Mouse (Mus musculus) bone marrow, adult 2 months (tissue): ENCODE results near the gene Tex13c2. TPM values are rescaled to one million over a fixed set of nuclear protein-coding genes. Genes with fewer than 3 reads are reported as not detected.

Experiments used
- H3K27ac ChIP-seq: fragments of 200-500 bp; 2 replicates; pipeline ENCODE4 v1.5.1; 2012; ENCODE audit warnings: low read depth, mild to moderate bottlenecking, control low read depth, inconsistent platforms, low read length; ENCODE audit not compliant: control insufficient read depth, poor library complexity, insufficient read depth
- H3K4me1 ChIP-seq: fragments of 200-500 bp; 2 replicates; pipeline ENCODE4 v1.6.1; 2011; ENCODE audit warnings: low read length; ENCODE audit not compliant: control insufficient read depth, insufficient read depth
- H3K4me3 ChIP-seq: fragments of 200-500 bp; replicated peaks from 2 replicates; pipeline ENCODE3; 2011; ENCODE audit warnings: mild to moderate bottlenecking, low read depth, low read length, control low read depth; ENCODE audit not compliant: control insufficient read depth
- CTCF ChIP-seq: fragments of 200-500 bp; IDR thresholded peaks from 2 replicates; pipeline ENCODE4 v1.5.1; 2011; ENCODE audit warnings: low read length, control low read depth; ENCODE audit not compliant: control insufficient read depth, insufficient read depth
- POLR2A ChIP-seq: fragments of 200-500 bp; IDR thresholded peaks from 2 replicates; pipeline ENCODE4 v1.6.1; 2011; ENCODE audit warnings: low read depth, mild to moderate bottlenecking, control low read depth, low read length, borderline replicate concordance; ENCODE audit not compliant: control insufficient read depth
- WGBS: fragments of 180-500 bp; shearing (Covaris S2); methylation state at CpG from one replicate; pipeline ENCODE4 v1.1.7; 2018; 5-methylcytosine and 5-hydroxymethylcytosine counted together
- polyA plus RNA-seq: library from polyadenylated mRNA; stranded (reverse); fragments of >200 nt; gene quantifications from 2 replicates; pipeline ENCODE4 v1.2.4, GENCODE M21; 2011; ENCODE audit warnings: low replicate concordance; ENCODE audit not compliant: missing spikeins, insufficient read depth, insufficient read length

Tex13c2 gene
- polyA plus RNA-seq, 1 experiment: not detected

DNA sequence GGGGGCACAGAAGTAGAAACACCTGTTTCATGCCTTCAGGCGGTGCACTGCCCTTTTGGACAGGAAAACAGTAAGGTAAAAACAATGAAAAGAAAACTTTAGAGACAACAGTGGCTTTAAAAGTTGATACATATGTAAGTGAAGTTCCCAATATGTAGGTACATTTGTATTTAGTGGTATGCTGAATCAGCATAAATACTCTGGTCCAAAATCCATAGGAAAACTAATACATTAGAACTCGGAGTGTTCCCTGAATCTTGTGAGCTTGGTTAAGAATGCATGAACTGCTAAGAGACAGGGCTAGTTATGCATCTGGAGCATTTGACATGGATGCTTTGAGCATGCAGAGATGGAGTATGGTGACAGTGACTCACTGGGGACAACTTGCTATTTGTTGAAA, 33.4 kb downstream of the Tex13c2 start:
- Histone ChIP-seq H3K4me1 (no peaks in the 10 kb centered on the region), H3K4me3 (no peak overlapping the region), H3K27ac (no peak overlapping the region)
- 87% methylated on average over 2 of the region's 2 CpGs for WGBS
- TF ChIP-seq POLR2A (no peak), CTCF (no peak)

- TF ChIP-seq POLR2A: no peak
- TF ChIP-seq CTCF: no peak
- Histone ChIP-seq H3K4me1 (no peaks in the 10 kb centered on the region), H3K27ac (no peak overlapping the region), H3K4me3 (no peak overlapping the region)
- WGBS: 78% methylated on average over 4 of the region's 4 CpGs
These were observed 41.2 kb downstream of the Tex13c2 start for GRCm38 (mm10) chrX:42530703-42531102.

GRCm38 (mm10) chrX:42540030-42540755, 50.7 kb downstream of the Tex13c2 start:
- H3K4me1 ChIP-seq: no peaks in the 10 kb centered on the region
- H3K27ac ChIP-seq: no peak overlapping the region
- 22% methylated on average over 3 of the region's 3 CpGs for WGBS
- H3K4me3 ChIP-seq: no peak overlapping the region
- no peak for TF ChIP-seq CTCF
- no peak for TF ChIP-seq POLR2A

DNA sequence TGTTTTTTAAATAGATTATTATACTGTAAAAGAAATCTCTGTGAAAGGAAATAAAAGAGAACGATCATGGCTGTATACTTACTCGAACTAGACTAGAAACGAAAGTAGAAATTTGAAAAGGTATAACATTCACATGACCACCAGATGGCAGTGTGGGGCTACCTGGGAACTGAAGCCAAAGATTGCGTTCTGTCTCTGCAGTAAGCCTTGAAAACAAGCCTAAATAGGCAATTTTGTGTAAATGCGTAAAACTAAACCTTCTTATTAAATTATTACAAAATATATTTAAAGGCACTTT, 51.2 kb downstream of the Tex13c2 start:
- TF ChIP-seq POLR2A (no peak), CTCF (peak; percentile 32; the same call in 1 of the 2 replicates)
- WGBS: 15% methylated on average over 5 of the region's 5 CpGs
- Histone ChIP-seq H3K27ac (no peak overlapping the region), H3K4me1 (no peaks in the 10 kb centered on the region), H3K4me3 (no peak overlapping the region)

Other genes with a start within 250 kb of the Tex13c2 start
- not detected in 2 replicates for gene Sh2d1a, start 12.8 kb downstream of the Tex13c2 start, polyA plus RNA-seq